Mouse (Mus musculus) kidney, postnatal 0 days (tissue): ENCODE data around the gene Cd63. TPM values are rescaled to one million over a fixed set of nuclear protein-coding genes. Genes with fewer than 3 reads are reported as not detected.

Experiments used
- ATAC-seq: fragments of 200-750 bp; cut with Nextera tagmentation; replicated peaks from 2 replicates; pipeline ENCODE4 v1.8.0; 2017; ENCODE audit warnings: low read depth, moderate number of reproducible peaks, moderate TSS enrichment, moderate library complexity; ENCODE audit not compliant: low FRiP score
- DNase-seq: peaks from one replicate; pipeline ENCODE4 v3.0.0-alpha.2; 2016; ENCODE audit warnings: low spot score
- H3K27ac ChIP-seq: fragments of 300-500 bp; sonication (generic); 2 replicates; pipeline ENCODE4 v1.5.1; 2014; ENCODE audit warnings: mild to moderate bottlenecking
- H3K27me3 ChIP-seq: fragments of 300-500 bp; sonication (generic); 2 replicates; pipeline ENCODE4 v1.6.1; 2014; ENCODE audit warnings: low read length, mixed read lengths; ENCODE audit not compliant: insufficient read depth
- H3K36me3 ChIP-seq: fragments of 300-500 bp; sonication (generic); 2 replicates; pipeline ENCODE4 v1.6.1; 2014; ENCODE audit warnings: low read length, mixed read lengths; ENCODE audit not compliant: insufficient read depth
- H3K4me1 ChIP-seq: fragments of 300-500 bp; sonication (generic); replicated peaks from 2 replicates; pipeline ENCODE4 v1.6.1; 2014; ENCODE audit warnings: antibody characterized with exemption, low read length, mixed read lengths; ENCODE audit not compliant: insufficient read depth
- H3K4me2 ChIP-seq: fragments of 300-500 bp; sonication (generic); 2 replicates; pipeline ENCODE4 v1.6.1; 2014; ENCODE audit warnings: mild to moderate bottlenecking, low read length, moderate library complexity, mixed read lengths
- H3K4me3 ChIP-seq: fragments of 300-500 bp; sonication (generic); replicated peaks from 2 replicates; pipeline ENCODE4 v1.5.1; 2014; ENCODE audit warnings: low read depth, low read length
- H3K9ac ChIP-seq: fragments of 300-500 bp; sonication (generic); 2 replicates; pipeline ENCODE4 v1.6.1; 2014; ENCODE audit warnings: low read depth, low read length
- H3K9me3 ChIP-seq: fragments of 300-500 bp; sonication (generic); replicated peaks from 2 replicates; pipeline ENCODE4 v1.6.1; 2016; ENCODE audit warnings: low read length, inconsistent platforms, mixed read lengths
- CTCF ChIP-seq: IDR thresholded peaks from 2 replicates; pipeline ENCODE4 v1.5.1; 2016; ENCODE audit warnings: antibody characterized with exemption, low read depth, mild to moderate bottlenecking, moderate library complexity
- WGBS: fragments of 180-500 bp; shearing (Covaris S2); extraction: QIAGEN DNeasy Blood & Tissue Kit; methylation state at CpG from one replicate; pipeline ENCODE4 v1.1.7; 2014; 5-methylcytosine and 5-hydroxymethylcytosine counted together
- polyA plus RNA-seq: library from polyadenylated mRNA; unstranded; fragments of >200 nt; fragmentation: Nextera tagmentation; extraction: Ambion mirVana; gene quantifications from 2 replicates; pipeline ENCODE4 v1.2.1, GENCODE M21; 2015

The Cd63 gene
- polyA plus RNA-seq, 1 experiment from 2014 or later: 1,350 TPM

DNA sequence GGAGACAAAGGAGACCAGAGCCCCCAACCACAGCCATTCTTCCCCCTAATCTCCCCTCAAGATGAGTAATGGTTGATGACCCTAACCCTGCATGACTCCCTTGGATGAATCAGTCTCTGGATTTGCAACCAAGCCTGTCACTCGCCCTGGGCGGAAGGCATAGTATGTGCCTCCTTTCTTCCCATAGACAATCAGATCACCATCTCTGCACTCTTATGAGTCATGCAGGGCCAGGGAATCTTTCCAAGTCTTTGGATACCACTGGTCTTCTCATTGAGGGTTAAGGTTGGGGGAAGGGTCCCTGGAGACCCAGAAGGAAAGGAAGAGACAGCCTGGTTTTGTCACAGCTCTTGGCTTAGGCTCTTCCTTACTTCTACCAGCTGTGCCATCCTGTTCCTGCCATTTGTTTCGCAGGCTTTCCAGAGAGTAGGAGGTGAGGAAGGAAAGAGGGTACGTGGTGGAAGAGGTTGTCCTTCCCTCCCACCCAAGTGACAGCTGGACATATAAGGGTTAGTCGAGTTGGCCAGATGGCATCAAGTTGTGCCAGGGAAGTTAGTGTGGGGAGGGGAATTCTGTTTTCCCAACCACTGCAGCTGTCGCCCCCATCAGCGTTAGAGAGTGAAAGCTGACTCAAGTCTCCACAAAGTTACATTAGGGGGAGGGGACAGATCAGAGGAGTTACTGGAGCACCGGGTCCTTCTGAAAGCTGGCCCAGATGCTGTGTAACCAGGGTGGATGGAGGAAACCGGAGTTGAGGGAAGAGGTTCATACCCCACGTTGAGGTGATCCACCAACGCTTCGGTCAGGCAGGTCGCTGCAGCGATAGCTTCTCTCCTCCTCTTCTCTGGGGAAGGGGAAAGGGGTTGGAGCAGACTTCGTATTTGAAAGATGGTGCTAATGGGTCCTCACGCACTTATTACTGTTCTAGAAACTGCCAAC lies 21.4 kb downstream of the Cd63 start:
- peak overlapping the region; percentile 59 for H3K4me2 ChIP-seq
- H3K9ac ChIP-seq: peak overlapping the region; percentile 75
- 67% methylated on average over 16 of the region's 16 CpGs for WGBS
- peaks cover 31% of the 10 kb centered on the region for H3K4me1 ChIP-seq
- H3K27me3 ChIP-seq: no peaks in the 10 kb centered on the region
- no peak for DNase-seq
- H3K4me3 ChIP-seq: peak overlapping the region; percentile 65
- peak overlapping the region; percentile 95 for H3K27ac ChIP-seq
- H3K36me3 ChIP-seq: peaks cover 7% of the 10 kb centered on the region; the same call in 1 of the 2 replicates
- TF ChIP-seq CTCF: no peak
- H3K9me3 ChIP-seq: no peaks in the 10 kb centered on the region
- no peak for ATAC-seq

DNA sequence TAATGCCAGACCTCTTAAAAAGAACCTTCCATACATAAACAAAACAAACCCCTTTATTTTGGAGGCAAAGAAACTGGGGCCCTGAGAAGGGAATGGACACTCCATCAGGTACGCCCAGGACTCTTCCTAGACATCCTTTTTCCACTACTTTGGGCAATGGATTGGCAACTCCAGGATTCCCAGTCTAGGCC lies 21.9 kb downstream of the Cd63 start, which contains the start of gene Rdh5:
Gene Rdh5, minus strand, starts transcription at position 67 of the 191 bp plus-strand sequence.
- peak within 1 kb of the TSS; percentile 65 for H3K4me3 ChIP-seq
- H3K27me3 ChIP-seq: no peaks in the 10 kb centered on the region
- WGBS: 16% methylated on average over 1 of the region's 1 CpGs
- ATAC-seq: no peak
- H3K27ac ChIP-seq: peak within 1 kb of the TSS; percentile 95
- peaks cover 31% of the 10 kb centered on the region for H3K4me1 ChIP-seq
- peak within 1 kb of the TSS; percentile 75 for H3K9ac ChIP-seq
- H3K4me2 ChIP-seq: peak within 1 kb of the TSS; percentile 59
- no peak for TF ChIP-seq CTCF
- no peaks in the 10 kb centered on the region for H3K9me3 ChIP-seq
- H3K36me3 ChIP-seq: 0 out of 2 replicates have a peak, but pooled peaks cover under 1% of the 10 kb centered on the region
- no peak for DNase-seq

GRCm38 (mm10) chr10:128923013-128923691 lies 22.4 kb downstream of the Cd63 start:
- peak overlapping the region; percentile 65 for H3K4me3 ChIP-seq
- peak; percentile 65 for TF ChIP-seq CTCF
- under 1% methylated on average over 42 of the region's 42 CpGs for WGBS
- H3K9ac ChIP-seq: peak overlapping the region; percentile 75
- H3K4me2 ChIP-seq: peak overlapping the region; percentile 59
- DNase-seq (peak; percentile 93), ATAC-seq (peak; percentile 95)
- no peaks in the 10 kb centered on the region for H3K36me3 ChIP-seq
- no peaks in the 10 kb centered on the region for H3K9me3 ChIP-seq
- no peaks in the 10 kb centered on the region for H3K27me3 ChIP-seq
- H3K4me1 ChIP-seq: peaks cover 31% of the 10 kb centered on the region
- peak overlapping the region; percentile 95 for H3K27ac ChIP-seq

GRCm38 (mm10) chr10:128923935-128924334 lies 23.1 kb downstream of the Cd63 start, which contains the start of gene Bloc1s1:
Gene Bloc1s1 (minus strand): TSS chr10:128924035.
- Histone ChIP-seq H3K4me3 (peak within 1 kb of the TSS; percentile 65), H3K9ac (peak within 1 kb of the TSS; percentile 75), H3K9me3 (no peaks in the 10 kb centered on the region), H3K4me1 (peaks cover 31% of the 10 kb centered on the region), H3K27ac (peak within 1 kb of the TSS; percentile 95), H3K36me3 (no peaks in the 10 kb centered on the region), H3K4me2 (peak within 1 kb of the TSS; percentile 59), H3K27me3 (no peaks in the 10 kb centered on the region)
- 58% methylated on average over 9 of the region's 9 CpGs for WGBS
- ATAC-seq (no peak), DNase-seq (no peak)
- TF ChIP-seq CTCF: no peak

- Histone ChIP-seq H3K9ac (no peak overlapping the region), H3K27ac (no peak overlapping the region), H3K4me2 (no peak overlapping the region), H3K36me3 (no peaks in the 10 kb centered on the region), H3K9me3 (no peaks in the 10 kb centered on the region), H3K4me3 (no peak overlapping the region), H3K4me1 (peaks cover 3% of the 10 kb centered on the region), H3K27me3 (peaks cover 9% of the 10 kb centered on the region)
- no peak for ATAC-seq
- no peak for TF ChIP-seq CTCF
- 38% methylated on average over 4 of the region's 4 CpGs for WGBS
- no peak for DNase-seq
Observed at GRCm38 (mm10) chr10:128928356-128928755, 27.6 kb downstream of the Cd63 start.

- H3K27me3 ChIP-seq: peaks cover 23% of the 10 kb centered on the region
- TF ChIP-seq CTCF: no peak
- no peak overlapping the region for H3K27ac ChIP-seq
- 58% methylated on average over 7 of the region's 7 CpGs for WGBS
- H3K4me1 ChIP-seq: peaks cover 4% of the 10 kb centered on the region; the same call in 1 of the 2 replicates
- H3K9ac ChIP-seq: no peak overlapping the region
- DNase-seq (no peak), ATAC-seq (no peak)
- H3K9me3 ChIP-seq: no peaks in the 10 kb centered on the region
- no peaks in the 10 kb centered on the region for H3K36me3 ChIP-seq
- no peak overlapping the region for H3K4me2 ChIP-seq
- H3K4me3 ChIP-seq: no peak overlapping the region
Observed at GRCm38 (mm10) chr10:128929638-128930378, 29.0 kb downstream of the Cd63 start.
